Mouse (Mus musculus): Measurements from ENCODE around the gene Rif1.
"Not testable (repeated sequence)": the region's sequence is repeated elsewhere in the genome, so short reads cannot be mapped to it uniquely, and the experiment has no call there.

Gene Rif1

GRCm38 (mm10) chr2:52071241-52071991 is 1.2 kb upstream of the Rif1 start:
- in situ Hi-C loops (cut with MboI; ENCODE audit: unreplicated experiment in 2 of 2), result loop anchor here (5.0 to 10.0 kb wide), 3 partner anchors 97 to 1777 kb away; partner anchors contain the start of genes Mmadhc (in 1 of the 2), Nmi (in 1 of the 2) and Rbm43 (in 1 of the 2)

GRCm38 (mm10) chr2:52072065-52072490 is 554 bp upstream of the Rif1 start:
- in situ Hi-C loops (cut with MboI; ENCODE audit: unreplicated experiment in 2 of 2), result loop anchor here (5.0 to 10.0 kb wide), 3 partner anchors 97 to 1777 kb away; partner anchors contain the start of genes Mmadhc (in 1 of the 2), Nmi (in 1 of the 2) and Rbm43 (in 1 of the 2)

- in situ Hi-C loops (cut with MboI; ENCODE audit: unreplicated experiment in 2 of 2), result loop anchor here (5.0 to 10.0 kb wide), 3 partner anchors 99 to 1779 kb away; partner anchors contain the start of genes Mmadhc (in 1 of the 2), Nmi (in 1 of the 2) and Rbm43 (in 1 of the 2)
Observed at GRCm38 (mm10) chr2:52073141-52073904, 691 bp downstream of the Rif1 start.

DNA sequence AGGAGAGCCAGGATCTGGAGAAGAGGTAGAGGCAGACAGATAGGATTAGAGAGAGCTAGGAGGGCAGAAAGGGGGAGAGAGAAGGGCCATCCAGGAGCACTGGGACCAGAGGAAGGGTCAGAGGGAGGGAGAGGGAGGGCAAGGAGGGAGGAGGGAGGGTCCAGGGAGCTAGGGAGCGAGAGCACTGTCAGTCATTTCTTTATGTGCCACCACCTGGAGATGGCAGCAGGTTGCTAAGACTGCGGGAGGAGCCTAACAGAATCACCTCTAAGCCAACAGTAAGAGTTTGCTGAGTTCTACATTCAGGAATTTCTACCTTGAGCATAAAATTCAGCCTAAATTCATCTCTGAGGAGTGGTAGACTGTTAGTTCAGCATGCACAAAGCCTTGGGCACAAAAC is 6.0 kb downstream of the Rif1 start:
- in situ Hi-C loops (cut with MboI; ENCODE audit: unreplicated experiment in 2 of 2), result loop anchor here (5.0 to 25.0 kb wide), 5 partner anchors 104 to 1784 kb away; partner anchors contain the start of genes Mmadhc (in 2 of the 2), Arl5a (in 1 of the 2) and Nmi (in 1 of the 2)

DNA sequence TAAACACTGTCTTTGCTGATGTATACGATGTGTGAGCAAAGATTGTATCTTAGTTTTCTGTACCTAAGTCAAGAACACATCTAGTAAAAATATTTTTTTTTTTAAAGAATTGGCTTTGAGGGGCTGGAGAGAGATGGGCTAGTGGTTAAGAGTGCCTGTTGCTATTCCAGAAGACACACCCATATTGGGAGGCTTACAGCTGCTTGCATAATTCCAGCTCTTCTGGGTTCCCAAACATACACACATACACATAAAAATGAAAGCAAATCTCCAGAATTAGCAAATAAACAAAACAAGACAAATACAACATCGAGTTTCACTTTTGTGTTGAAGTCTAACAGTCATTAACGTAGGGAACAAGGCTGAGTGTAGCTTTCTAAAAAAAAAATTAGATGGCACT is 11.4 kb downstream of the Rif1 start:
- in situ Hi-C loops (cut with MboI; ENCODE audit: unreplicated experiment in 2 of 2), result loop anchor here (25.0 kb wide), 2 partner anchors 328 to 1147 kb away; partner anchors contain the start of gene Arl5a (in 1 of the 2)

- in situ Hi-C loops (cut with MboI; ENCODE audit: unreplicated experiment in 2 of 2), result loop anchor here (25.0 kb wide), 2 partner anchors 328 to 1147 kb away; partner anchors contain the start of gene Arl5a (in 1 of the 2)
Observed at GRCm38 (mm10) chr2:52084571-52084970, 11.9 kb downstream of the Rif1 start.

DNA sequence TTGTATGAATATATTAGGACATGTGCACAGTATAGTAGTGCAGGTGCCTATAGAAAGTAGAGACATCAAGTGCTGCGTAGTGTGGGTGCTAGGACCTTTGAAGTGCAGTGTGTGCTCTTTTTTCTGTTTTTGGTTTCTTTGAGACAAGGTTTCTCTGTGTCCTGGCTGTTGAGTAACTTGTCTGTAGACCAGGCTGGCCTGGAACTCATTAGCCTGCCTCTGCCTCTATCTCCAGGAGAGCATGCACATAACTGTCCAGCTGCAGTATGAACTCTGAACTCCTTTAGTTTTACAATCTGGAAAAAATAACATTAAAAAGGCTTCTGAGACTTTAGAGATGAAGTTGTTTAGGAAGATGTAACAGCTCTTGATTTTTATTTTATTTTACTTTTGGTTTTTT is 41.5 kb downstream of the Rif1 start:
- in situ Hi-C loops (cut with MboI; ENCODE audit: unreplicated experiment in 2 of 2), result loop anchor here in 1 of 2 experiments (25.0 kb wide), 2 partner anchors 298 to 1023 kb away; partner anchors contain the start of gene Arl5a

GRCm38 (mm10) chr2:52131370-52131769 is 58.7 kb downstream of the Rif1 start:
- in situ Hi-C loops (cut with MboI; ENCODE audit: unreplicated experiment in 2 of 2), result not testable (repeated sequence)

GRCm38 (mm10) chr2:52133351-52133750 is 60.7 kb downstream of the Rif1 start:
- in situ Hi-C loops (cut with MboI; ENCODE audit: unreplicated experiment in 2 of 2), result no loop called here

GRCm38 (mm10) chr2:52153064-52153463 is 80.4 kb downstream of the Rif1 start:
- in situ Hi-C loops (cut with MboI; ENCODE audit: unreplicated experiment in 2 of 2), result no loop called here

- in situ Hi-C loops (cut with MboI; ENCODE audit: unreplicated experiment in 2 of 2), result no loop called here
Observed at GRCm38 (mm10) chr2:52169243-52170005, 96.8 kb downstream of the Rif1 start.

Data from v-Abl transformed pro-B cells (cell line).